Mouse (Mus musculus) erythroid progenitor cell, adult 5-6 weeks (primary cell): ENCODE measurements around the gene Ino80d. TPM values are rescaled to one million over a fixed set of nuclear protein-coding genes. Genes with fewer than 3 reads are reported as not detected.

ENCODE experiments used
- ATAC-seq: replicated peaks from 2 replicates; pipeline ENCODE4 v1.8.0; 2016; ENCODE audit warnings: moderate number of reproducible peaks, mild to moderate bottlenecking, moderate TSS enrichment, inconsistent platforms; ENCODE audit not compliant: poor library complexity, low FRiP score, severe bottlenecking
- total RNA-seq, 2 experiments: library from RNA; stranded (forward) in 1 of 2; stranded (reverse) in 1 of 2; fragments of 150-400 nt in 1 of 2; fragments of 186-747, 209-891 nt in 1 of 2; gene quantifications; 2 replicates each; pipeline versions ENCODE4 v1.2.3 to v1.2.4; 2015 to 2017; ENCODE audit warnings: low replicate concordance in 2 of 2

Gene Ino80d
- total RNA-seq, 2 experiments from 2014 or later = 16.8 to 24.7 TPM

DNA sequence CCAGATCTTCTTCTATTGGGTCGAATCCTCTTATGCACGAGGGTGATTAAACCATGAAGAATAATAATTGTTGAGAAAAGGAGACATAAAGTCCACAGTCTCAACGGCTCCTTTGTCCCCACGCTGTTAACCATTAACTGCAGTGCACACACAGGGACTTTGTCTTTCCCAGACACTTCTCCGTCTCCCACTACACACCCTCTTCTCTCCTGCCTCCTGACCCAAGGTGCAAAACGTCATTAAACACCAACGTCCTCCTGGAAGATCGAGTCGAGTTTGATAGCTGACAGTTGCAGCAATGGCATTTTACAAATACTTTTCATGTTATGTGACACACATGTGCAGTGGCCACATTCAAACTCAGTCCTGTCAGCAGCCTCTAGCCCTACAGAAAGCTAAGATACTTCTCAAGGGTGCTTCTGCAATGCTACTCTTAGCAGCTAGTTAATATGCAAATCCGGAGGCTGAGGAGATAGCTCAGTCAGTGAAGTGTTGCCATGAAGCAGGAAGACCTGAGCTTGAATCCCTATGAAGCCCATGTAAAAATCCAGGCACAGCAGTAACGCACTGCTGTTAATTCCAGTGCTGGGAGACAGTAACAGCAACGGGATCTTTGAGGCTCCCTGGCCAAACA is 109.3 kb downstream of the Ino80d start:
- ATAC-seq = no peak

DNA sequence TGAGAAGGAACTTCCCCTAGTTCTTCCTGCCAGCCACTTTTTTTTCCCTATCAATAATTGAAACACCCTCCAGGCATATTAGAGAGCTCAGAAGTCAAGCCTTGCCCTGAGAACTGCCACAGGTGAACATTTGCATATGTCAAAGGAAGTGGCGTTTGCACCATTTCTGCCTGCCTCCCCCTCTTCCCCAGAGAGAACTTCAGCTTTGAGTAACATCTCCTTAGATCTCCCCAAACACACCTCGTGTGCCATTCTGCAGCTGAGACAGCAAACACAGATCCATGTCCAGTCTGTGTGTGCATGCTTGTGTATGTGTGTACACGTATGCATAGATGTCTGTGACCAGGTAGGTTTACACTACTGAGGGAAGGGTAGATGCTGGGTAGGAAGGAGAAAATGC is 112.6 kb downstream of the Ino80d start:
- ATAC-seq = no peak

DNA sequence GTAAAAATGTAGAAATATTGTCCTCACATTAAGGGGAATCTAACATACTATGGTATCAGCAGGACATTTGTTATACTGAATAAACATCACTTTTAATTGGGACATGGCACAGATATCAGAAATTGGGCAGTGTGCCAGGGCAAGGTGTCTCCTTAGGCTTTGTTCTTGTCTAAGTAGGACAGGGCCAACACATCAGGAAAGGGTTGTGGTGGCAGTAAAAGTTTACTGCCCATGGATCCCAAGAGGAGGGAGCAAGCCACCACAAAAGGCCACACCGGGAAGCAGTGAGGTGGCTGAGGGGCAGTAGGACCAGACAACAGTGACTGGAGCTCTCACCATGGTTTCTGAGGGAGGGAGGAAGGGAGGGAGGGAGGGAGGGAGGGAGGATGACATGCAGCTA is 121.1 kb downstream of the Ino80d start:
- no peak for ATAC-seq

DNA sequence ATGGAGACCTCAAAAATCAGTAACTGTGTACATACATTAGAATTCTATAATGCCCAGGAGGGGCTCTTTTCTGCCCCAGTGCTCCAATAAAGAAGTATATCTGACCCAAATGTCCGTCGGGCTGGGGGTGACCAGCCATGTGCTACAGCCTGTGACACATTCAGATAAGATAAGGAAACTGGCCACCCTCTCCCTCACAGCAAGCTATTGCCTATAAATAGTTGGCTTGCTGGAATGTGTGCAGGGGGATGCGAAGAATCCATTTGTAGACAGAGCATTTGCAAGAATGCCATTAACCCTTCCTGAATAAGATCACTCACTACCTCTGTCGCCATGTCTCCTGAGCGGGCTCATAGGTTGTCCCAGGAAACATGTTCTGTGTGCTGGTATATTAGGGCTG is 121.8 kb downstream of the Ino80d start:
- no peak for ATAC-seq

DNA sequence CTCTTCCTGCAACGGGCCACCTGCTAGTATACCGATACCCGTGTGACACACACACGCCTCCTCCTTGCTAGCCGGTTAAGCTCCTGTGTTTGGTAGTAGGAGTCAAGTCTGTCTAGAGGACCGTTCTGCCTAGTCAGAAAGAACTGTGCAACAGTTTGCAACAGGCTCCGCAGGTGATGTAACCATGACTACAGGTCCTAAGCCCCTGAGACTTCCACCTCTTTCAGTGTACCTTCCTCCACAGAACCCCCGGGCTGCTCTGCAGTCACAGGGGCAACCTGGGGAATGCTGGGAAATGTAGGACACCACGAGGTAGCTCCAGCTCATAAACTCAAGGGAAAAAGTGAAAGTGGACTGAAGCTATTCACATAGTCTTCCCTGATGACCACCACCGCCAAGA is 123.4 kb downstream of the Ino80d start:
- no peak for ATAC-seq

DNA sequence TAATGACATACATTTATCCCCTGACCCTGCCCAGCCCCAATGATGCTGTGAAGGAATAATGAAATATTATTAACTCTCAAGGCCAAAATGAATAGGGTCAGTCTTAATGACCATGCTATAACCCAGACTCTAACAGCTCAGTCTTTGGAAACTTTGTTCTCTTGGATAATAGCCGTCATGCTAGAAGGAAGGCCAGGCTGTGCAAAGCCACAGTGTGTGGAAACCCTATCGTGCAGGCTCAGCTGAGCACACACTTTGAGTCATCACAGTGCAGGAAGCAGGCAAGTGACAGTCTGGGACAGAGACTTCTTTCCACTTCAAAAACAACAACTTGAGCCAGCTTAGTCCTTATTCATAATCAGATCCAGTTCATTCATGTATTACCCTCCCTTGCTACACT is 126.9 kb downstream of the Ino80d start:
- ATAC-seq = no peak

DNA sequence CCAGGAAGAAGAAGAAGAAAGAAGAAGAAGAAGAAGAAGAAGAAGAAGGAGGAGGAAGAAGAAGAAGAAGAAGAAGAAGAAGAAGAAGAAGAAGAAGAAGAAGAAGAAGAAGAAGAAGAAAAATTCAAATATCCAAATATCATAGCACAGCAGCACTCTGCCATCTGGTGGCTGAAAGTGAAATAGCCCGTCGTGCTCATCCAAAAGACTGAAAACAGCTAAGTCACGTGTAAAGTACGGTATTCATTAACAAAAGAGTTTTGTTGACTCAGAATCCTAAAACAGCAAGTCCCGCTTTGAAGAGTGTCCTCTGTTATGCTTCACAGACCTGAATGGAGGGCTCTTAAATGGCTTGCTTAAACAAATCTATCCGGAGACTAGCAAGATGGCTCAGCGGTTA is 128.2 kb downstream of the Ino80d start:
- no peak for ATAC-seq

DNA sequence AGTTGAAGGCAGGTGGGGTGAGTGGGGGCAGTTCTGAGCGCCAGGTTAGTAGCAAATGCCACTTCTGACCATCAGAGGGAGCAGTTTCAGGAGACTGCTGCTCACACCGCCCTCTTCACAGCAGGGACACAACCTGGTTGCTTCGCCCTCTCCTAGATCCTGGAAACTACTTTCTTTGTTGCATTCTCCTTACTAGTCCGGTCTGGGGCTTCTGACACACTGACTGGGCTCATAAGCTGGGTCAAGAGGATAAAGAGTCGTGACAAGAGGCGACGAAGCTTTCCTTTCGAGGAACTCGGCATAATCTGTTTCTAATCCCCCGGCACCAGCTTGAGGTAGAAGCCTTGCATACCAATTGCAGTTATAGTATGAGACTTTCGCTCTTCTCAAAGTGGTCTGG is 129.9 kb downstream of the Ino80d start:
- ATAC-seq = no peak

DNA sequence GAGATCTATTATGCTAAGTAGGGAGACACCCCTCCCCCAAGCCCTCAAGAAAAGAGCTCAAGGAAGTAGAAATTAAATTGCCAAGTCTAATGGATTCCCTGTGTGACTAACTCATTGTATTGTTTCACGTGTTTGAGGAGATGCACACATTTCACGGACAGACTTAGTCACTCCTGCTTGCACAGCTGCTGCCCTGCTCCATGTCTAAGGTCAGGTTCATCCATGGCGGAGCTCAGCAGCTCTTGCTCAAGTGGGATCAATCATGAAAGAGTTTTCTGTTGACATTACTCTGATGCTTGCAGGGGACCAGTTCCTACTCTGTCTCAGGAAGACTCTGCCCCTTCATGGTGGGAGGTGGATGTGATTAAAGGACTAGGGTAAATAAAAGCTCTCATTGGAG is 137.7 kb downstream of the Ino80d start:
- no peak for ATAC-seq

DNA sequence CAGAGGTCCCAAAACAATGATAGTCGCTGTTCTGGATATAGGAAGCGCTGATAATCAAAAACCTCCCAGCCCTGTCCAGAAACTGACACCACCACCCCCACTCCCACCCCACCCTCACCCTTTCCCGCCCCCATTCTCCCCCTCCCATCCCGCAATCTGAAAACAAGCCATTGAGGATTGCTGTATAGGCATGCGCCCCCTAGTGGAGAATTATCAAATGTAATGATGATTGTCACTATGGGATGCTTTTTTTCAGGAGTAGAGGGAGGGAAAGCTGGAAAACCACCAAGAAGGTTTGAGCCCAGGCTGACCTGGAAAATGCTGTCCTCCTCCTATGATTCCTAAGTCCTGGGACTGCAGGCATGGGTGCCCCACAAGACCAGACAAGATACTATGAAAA is 147.6 kb downstream of the Ino80d start:
- no peak for ATAC-seq

DNA sequence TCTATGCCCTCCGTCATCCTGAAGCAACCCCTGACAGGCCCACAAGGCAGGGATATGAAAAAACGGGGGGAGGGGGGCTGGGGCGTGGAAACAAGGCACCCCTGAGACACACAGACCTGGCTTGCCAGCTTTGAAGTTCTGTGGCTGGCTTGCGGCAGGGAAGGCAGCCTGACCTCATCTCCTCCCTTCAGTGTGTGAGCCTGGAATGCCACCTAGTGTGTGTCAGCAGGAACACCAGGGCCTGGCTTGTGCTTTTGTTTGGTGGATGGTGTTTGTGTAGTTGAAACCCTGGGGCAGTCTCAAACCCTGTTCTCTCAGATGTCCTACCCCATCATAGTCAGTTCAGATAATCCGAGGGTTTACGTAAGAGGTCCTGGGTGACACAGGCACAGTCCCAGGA is 150.2 kb downstream of the Ino80d start:
- ATAC-seq = no peak

DNA sequence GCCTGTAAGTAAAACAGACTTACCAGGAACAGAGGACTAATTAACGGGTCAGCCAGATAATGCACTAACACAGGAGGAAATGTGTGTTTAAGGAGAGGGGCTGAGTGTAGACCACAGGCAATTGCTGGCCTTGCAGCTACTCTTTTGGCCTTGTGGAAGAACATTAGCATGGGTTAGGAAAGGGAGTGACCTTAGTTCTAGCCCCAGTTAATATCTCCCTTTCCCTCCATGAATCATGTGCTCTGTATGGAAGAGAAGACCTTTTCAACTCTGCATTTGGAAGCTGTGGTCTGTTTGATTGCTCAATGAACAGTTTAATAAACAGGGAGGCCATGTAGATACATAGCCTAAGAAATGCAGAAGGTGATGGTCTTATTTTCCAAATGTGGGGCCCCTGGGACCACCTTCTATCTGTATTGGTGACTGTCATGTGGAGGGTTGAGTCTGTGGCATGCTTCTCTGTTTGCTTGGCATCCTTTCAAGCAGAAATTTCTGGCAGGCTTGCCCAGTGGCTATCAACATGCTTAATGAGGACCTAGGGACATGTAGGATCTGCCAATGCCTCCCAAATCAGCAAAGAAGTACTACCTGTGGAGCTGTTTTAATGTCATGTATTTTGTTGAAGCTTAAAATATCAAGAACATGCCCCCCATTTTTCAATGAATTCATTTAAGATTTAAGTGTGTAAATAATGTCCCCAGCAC is 157.4 kb downstream of the Ino80d start:
- ATAC-seq = no peak

DNA sequence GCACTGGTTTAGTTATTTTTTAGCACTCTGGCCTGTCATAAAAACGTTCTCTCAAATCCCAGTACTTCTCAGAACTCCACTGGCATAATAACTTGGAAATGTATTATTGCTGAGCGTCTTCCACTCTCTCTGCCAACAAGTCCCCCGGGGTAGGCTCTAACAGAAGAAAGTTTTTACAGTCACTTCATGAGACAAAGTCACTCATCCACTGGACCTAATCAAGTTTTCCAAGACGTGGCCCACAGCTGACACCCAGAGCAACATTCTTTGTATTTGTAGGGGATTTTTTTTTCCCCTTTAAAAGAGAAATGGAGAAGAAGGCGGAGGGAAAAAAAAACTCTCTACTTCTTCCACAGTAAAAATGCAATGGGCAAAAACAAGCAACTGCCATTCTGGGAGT is 157.9 kb downstream of the Ino80d start:
- no peak for ATAC-seq

DNA sequence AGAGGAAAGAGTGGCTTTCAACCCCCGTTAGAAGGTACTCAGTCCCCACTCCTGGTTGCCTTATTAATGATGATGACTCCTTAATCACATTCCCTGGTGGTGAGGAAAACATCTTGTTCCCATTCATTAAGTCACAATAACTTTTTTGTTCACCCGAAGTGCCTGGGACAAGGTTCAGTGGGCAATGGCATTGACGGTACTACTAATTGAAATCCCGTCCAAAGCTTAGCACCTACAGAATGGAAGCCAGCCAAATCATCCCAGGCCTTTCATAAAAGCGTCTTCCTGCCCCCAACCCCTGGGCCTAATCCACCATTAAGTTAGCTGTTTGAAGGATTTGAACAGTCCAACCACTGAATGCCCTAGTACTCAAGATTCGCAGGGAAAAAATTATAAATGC is 159.1 kb downstream of the Ino80d start:
- no peak for ATAC-seq

DNA sequence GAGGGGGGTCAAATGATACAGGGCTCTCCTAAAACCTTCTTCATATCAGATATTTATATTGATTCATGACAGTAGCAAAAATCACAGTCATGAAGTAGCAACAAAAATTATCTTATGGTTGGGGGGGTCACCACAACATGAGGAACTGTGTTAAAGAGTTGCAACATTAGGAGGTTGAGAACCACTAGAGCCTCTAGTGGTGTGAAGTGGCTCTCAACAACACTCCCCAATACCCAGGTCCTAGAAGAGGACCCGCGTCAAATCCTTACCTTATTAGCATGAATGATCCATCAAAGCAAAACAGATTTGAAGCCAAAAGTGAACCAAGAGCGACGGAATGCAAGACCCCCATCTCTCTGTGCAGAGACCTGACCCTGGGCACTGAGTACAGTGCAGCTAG is 161.4 kb downstream of the Ino80d start:
- no peak for ATAC-seq

DNA sequence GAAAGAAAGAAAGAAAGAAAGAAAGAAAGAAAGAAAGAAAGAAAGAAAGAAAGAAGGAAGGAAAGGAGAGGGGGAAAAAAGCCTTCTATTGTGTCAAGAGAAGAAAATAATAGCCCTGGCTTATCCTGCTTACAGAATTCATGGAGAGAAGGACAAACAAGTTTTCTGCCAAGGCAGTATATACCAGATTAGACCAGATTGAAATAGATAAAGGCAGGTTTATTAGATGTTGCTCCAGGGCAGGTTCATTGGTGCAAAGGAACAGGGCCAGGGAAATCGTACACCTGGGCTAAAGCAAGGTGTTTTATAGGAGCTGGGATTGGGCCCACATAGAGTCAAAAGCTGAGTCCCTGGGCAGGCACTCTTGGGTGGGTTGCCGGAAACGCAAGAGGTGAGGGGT is 162.1 kb downstream of the Ino80d start:
- ATAC-seq = no peak

DNA sequence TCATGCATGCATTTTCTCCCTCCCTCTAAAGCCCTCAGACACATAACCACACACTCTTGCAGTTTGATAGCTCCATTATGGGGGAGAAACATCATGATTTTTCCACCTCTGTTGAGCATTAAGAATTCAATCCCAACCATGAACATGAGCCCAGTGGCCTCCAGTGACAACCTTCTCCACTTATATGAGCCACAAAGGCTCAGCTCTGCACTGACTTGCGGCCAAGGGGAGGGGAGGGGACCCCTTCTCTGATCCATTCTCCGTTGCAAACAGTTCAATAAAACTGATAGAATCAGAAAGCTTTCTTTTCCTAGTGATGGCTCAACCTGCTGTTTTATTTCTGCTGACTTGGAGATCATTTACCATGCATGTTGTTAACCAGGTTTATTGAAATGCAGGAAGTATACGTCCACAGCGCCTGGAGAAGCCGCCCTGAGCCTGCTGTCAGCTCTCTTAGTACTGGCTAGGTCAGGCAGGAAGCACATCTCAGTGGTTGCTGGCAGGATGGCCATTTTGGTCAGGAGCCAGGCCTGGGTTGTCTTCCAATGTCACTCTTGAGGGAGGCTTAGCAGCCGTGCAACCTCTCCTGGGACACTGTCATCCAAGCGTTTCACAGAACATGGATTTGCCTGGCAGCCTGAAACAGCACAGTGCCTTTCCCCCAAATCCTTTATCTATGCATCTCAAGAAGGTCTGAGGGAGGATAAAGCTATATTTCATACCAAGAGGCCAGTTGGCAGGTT is 163.2 kb downstream of the Ino80d start:
- no peak for ATAC-seq

DNA sequence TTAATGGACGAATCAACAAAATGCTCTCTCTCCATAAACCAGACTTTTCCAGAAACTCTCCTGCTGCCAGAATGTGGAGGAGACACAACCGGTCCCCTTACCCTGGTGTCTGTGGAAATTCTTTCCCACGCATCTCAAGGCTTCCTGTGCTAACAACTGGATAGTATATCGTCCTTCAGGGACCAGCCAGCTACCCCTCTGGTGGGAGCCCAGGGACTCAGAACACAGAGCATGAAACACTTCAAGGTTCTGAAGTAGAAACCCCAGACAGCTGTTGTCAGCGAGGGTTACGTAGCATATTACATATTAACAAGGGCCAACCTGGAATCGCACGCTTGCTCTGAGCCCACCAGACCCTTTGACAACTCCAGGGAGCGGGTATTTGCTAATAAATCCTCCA is 163.9 kb downstream of the Ino80d start:
- ATAC-seq = no peak

DNA sequence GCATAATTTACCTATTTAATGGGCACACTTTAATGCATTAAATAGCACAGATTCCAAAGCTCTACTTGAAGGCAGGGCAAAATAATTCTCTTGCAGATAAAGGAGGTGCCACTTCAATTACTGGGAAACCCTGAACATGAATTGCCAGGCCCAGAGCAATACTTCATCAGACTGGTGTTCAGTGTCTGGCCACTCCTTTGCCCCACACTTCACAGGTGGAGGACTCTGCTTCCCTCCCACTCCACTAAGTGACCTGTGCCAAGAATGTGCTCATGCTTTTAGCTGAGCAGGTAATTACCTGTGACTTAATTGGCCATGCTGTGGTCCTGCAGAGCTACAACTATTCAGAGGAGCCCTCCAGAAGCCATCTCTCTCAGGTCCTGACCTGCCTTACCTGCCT is 166.7 kb downstream of the Ino80d start:
- ATAC-seq = no peak

DNA sequence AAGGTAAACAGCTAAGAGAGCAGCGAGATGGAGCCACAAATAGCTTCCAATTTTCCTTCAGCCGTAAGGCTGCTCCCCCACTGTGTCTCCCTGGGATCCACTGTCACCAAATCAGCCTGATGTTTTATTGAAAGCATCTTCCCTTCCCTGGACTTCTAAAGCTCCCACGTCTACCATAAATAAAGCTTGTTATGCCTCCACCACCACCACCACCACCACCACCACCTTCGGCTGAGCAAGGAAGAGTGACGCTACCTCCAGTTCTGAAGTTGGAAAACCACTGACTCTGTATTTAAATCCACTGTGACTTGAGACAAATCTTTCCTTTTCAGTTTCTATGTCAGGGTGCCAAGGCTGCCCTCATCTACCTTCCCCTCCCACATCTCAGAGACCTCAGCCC is 167.5 kb downstream of the Ino80d start:
- ATAC-seq = no peak

DNA sequence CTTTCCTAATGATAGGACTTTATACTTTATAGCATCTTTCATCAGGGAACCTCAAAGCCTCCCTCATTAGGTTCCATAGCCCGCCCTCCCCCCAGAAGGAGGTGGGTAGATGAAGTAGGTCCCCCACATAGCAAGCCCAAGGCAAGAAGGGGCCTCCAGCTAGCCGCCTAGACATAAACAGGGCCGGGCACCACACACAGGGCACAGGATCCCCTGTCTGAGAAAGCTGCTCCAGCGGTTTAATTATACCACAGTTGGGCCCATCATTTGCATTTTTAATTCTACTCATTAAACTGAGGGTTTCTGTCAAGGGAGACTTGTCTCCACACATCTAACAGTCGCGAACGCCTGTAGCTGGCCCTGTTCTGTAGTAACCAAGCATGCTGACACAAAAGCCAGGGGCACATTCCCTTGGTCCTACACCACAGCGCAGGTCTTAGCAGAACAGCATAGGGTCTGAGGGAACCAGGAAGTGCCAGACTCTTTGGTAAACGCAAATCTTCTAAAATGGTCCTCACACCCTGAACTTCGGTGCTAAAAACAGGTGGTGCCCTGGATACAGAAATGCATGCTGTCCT is 179.6 kb downstream of the Ino80d start:
- no peak for ATAC-seq
